Mouse (Mus musculus) olfactory bulb, adult 2 months (tissue): ENCODE results near the gene Atp5h.
"Not testable (repeated sequence)": the region's sequence is repeated elsewhere in the genome, so short reads cannot be mapped to it uniquely, and the experiment has no call there.

Experiments used
- CTCF ChIP-seq: fragments of 200-500 bp; IDR thresholded peaks from 2 replicates; pipeline ENCODE4 v1.5.1; 2012; ENCODE audit warnings: low read depth, mild to moderate bottlenecking, low read length, moderate library complexity; ENCODE audit not compliant: insufficient read depth
- POLR2A ChIP-seq: fragments of 200-500 bp; IDR thresholded peaks from 2 replicates; pipeline ENCODE4 v1.6.1; 2012; ENCODE audit warnings: mild to moderate bottlenecking, low read depth, low read length, moderate library complexity; ENCODE audit not compliant: insufficient read depth

- not testable (repeated sequence) for TF ChIP-seq POLR2A, CTCF
These were observed 35.1 kb upstream of the Atp5h start for GRCm38 (mm10) chr11:115454822-115455221.
